Mouse (Mus musculus): ENCODE data around the gene BC049352.
A peak's percentile ranks its signal among the peaks of the same experiment; 100 is the strongest.

The BC049352 gene

DNA sequence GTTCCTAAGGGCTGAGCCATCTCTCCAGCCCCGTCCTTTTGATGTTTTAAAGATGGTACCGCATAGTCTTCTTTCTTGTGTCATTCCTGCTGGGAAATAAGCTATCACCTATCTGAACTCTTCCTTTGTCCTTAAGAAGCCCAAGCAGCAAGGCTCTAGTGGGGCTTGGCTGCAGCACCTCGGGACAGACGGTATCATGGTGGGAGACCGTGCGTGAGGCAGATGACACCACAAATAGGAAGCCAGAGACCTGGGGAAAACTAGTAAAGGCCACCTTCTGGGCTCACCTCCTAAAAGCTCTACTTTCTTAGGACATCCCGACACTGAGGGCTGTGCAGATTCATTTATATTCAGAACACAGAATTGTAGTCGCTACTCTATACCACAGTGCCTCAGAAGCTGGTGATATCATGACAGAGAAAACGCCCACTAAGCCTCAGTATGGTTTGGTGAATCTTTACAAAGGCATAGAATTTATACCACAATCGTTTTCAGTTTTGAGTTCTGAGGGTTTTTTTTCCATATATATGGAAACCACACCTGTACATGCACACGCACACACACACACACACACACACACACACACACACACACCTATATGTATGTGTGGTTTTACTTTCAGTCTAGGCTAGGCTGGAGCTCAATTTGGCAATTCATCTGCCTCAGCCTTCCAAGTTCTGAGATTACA, 109.8 kb downstream of the BC049352 start:
- DNase-seq (ENCODE audit: extremely low read depth, low read depth) = no peak

DNA sequence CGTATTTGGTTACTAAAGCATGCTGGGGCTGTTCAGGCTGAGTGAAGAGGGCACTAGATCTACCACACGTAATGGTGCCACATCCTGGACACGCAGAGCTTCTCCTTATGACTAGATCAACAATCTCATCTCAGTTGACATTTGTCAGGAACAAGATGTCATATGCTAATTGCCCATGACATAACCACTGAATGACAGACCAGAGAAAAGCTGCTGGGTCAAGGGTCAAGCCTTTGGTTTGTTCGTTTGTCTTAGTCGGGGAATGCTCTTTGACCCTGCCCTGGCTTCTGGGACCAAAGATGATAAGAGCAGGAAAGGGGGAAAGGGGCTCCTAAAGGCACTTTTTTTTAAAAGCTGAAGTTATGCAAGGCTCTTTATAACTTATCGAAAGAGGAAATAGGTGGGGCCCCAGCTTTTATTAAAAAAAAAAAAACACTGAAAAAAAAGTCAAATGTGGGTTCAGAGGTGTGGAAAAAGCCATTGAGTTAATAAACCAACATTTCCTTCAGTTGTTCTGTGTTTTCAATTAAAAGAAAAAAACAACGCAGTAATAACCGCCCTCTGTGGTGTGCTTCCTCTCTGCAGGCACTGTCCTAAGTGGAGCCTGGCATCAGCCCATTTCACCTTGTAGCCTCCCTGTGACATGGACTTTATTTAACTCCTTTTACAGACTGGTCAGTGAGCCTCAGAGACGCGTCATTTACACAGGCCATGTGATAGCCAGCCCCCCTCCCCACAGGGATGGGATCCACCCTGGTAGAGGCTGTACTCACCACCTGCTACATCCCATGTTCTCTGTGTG, 112.6 kb downstream of the BC049352 start:
- DNase-seq (ENCODE audit: extremely low read depth, low read depth) = no peak

DNA sequence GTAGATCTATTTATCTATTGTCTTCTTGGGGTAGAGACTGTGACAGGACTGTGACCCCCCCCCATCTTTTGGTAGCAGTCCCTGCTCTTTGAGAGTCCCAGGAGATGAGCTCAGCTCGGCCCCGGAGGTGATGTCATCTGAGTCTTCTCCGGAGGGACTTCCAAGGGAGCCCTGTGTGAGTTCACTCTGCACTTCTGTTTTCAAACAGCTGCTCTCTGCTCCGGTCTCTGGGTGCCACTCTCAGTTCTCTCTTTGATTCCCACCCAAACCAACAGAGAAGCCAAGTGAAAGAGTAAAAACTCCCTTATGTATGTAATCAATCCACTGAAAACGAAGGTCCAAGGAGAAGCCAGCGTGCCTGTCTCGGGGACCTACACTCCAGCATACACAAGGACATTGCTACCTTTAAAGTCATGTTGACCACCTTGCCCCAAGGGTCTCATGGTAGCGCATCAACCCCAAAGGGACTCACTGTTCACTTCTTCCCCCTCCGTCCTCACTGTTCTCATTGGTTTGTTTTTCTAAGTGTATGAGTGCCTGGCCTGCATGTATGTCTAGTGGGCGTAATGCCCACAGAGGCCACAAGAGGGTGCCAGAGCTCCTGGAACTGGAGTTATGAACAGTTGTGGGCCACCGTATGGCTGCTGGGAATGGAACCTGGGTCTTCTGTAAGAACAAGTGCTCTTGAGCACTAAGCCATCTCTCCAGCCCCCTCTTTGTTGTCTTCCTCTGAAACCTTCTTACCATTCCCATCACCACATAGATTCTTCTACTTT, 117.6 kb downstream of the BC049352 start:
- DNase-seq (ENCODE audit: extremely low read depth, low read depth) = peak; percentile 60
